Mouse (Mus musculus): ENCODE data around the gene Ugt1a5. TPM values are rescaled to one million over a fixed set of nuclear protein-coding genes. Genes with fewer than 3 reads are reported as not detected.
A peak's percentile ranks its signal among the peaks of the same experiment; 100 is the strongest.
"Not testable (repeated sequence)": the region's sequence is repeated elsewhere in the genome, so short reads cannot be mapped to it uniquely, and the experiment has no call there.

The Ugt1a5 gene
- polyA plus RNA-seq (2014; fragmentation: Nextera tagmentation; extraction: Ambion mirVana), result not detected in 2 replicates

- no peak for ATAC-seq (ENCODE audit: low FRiP score, low TSS enrichment)
- Histone ChIP-seq H3K4me3 (replicated peaks; ENCODE audit: low read depth, low read length) (no peak within 1 kb of the TSS), H3K4me2 (ENCODE audit: low read length) (no peak within 1 kb of the TSS), H3K4me1 (ENCODE audit: control insufficient read depth, insufficient read depth, low read length) (no peaks in the 10 kb centered on the region), H3K9ac (replicated peaks; ENCODE audit: low read length) (no peak within 1 kb of the TSS), H3K27ac (replicated peaks; ENCODE audit: low read depth, low read length) (no peak within 1 kb of the TSS), H3K27me3 (ENCODE audit: control insufficient read depth, insufficient read depth, low read length) (no peaks in the 10 kb centered on the region), H3K9me3 (ENCODE audit: control insufficient read depth, low read length) (no peaks in the 10 kb centered on the region), H3K36me3 (ENCODE audit: control insufficient read depth, insufficient read depth, low read length) (no peaks in the 10 kb centered on the region)
- no peak for DNase-seq
- 78% methylated on average over 5 of the region's 5 CpGs for WGBS
Measured at GRCm38 (mm10) chr1:88165711-88166110, at the start of gene Ugt1a5. Ugt1a5 (plus strand) TSS chr1:88166012.

- H3K9ac ChIP-seq (replicated peaks; ENCODE audit: low read length); H3K27me3 ChIP-seq (ENCODE audit: control insufficient read depth, insufficient read depth, low read length); ATAC-seq (ENCODE audit: low FRiP score, low TSS enrichment); H3K4me3 ChIP-seq (replicated peaks; ENCODE audit: low read depth, low read length); H3K36me3 ChIP-seq (ENCODE audit: control insufficient read depth, insufficient read depth, low read length); H3K27ac ChIP-seq (replicated peaks; ENCODE audit: low read depth, low read length); DNase-seq; H3K9me3 ChIP-seq (ENCODE audit: control insufficient read depth, low read length); H3K4me1 ChIP-seq (ENCODE audit: control insufficient read depth, insufficient read depth, low read length); H3K4me2 ChIP-seq (ENCODE audit: low read length): not testable (repeated sequence)
- 10% methylated on average over 4 of the region's 4 CpGs for WGBS
Measured at GRCm38 (mm10) chr1:88120550-88120949, 45.3 kb upstream of the Ugt1a5 start.

DNA sequence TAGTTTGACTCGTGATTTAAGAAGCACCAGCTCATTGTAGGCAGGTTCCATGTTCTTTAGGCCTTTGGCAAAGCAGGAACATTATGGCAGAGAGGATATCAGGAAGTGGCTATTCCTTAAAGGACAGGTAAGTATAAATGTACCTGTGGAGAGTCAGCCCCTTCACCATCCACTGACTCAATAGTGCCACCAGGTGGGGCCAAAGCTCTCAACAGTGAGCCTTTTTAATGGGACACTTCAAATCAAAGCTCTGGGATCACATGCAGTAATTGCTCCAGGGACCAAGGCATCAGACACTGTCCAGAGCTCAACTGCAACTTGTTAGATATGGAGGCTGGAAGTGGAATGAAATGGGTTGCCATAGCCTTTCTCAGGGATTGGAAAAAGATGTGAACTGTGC is 44.3 kb upstream of the Ugt1a5 start:
- not testable (repeated sequence) for H3K9ac ChIP-seq (replicated peaks; ENCODE audit: low read length); H3K4me2 ChIP-seq (ENCODE audit: low read length); H3K27ac ChIP-seq (replicated peaks; ENCODE audit: low read depth, low read length); H3K4me1 ChIP-seq (ENCODE audit: control insufficient read depth, insufficient read depth, low read length); H3K4me3 ChIP-seq (replicated peaks; ENCODE audit: low read depth, low read length); H3K36me3 ChIP-seq (ENCODE audit: control insufficient read depth, insufficient read depth, low read length); H3K9me3 ChIP-seq (ENCODE audit: control insufficient read depth, low read length); ATAC-seq (ENCODE audit: low FRiP score, low TSS enrichment); H3K27me3 ChIP-seq (ENCODE audit: control insufficient read depth, insufficient read depth, low read length)
- WGBS, result no CpG with 5 or more reads among the region's 1 CpGs
- peak; percentile 7 for DNase-seq

DNA sequence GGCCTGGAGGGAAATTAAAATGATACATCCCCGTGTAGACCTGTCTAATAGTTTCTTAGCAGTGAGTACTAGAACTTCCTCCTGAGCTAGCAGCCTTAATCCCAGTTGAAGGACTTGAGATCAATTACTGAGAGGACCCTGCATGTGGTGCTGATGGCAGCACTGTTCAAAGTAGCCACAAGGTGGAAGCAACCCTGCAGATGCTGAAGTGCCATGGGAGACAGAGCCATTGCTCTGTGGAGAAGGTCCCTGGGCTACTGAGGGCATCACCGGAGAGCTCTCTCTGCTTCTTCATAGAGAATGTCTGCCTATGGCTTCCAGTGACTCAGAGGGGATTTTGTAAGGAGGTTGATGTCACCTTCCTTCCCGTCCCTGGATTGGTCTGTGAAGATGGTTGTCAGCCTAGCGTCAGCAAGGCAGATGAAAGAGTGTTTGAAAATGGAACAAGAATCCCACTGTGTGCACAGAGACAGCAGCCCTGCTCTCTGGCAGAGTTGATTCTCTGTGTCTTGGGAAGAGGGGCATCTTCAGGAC is 39.9 kb upstream of the Ugt1a5 start:
- not testable (repeated sequence) for H3K4me3 ChIP-seq (replicated peaks; ENCODE audit: low read depth, low read length); H3K27ac ChIP-seq (replicated peaks; ENCODE audit: low read depth, low read length); H3K9ac ChIP-seq (replicated peaks; ENCODE audit: low read length); H3K36me3 ChIP-seq (ENCODE audit: control insufficient read depth, insufficient read depth, low read length); H3K4me1 ChIP-seq (ENCODE audit: control insufficient read depth, insufficient read depth, low read length); DNase-seq; ATAC-seq (ENCODE audit: low FRiP score, low TSS enrichment); H3K4me2 ChIP-seq (ENCODE audit: low read length); H3K9me3 ChIP-seq (ENCODE audit: control insufficient read depth, low read length); H3K27me3 ChIP-seq (ENCODE audit: control insufficient read depth, insufficient read depth, low read length)
- WGBS, result 82% methylated on average over 4 of the region's 4 CpGs

- not testable (repeated sequence) for H3K4me1 ChIP-seq (ENCODE audit: control insufficient read depth, insufficient read depth, low read length); H3K4me3 ChIP-seq (replicated peaks; ENCODE audit: low read depth, low read length); H3K27me3 ChIP-seq (ENCODE audit: control insufficient read depth, insufficient read depth, low read length); H3K27ac ChIP-seq (replicated peaks; ENCODE audit: low read depth, low read length); H3K9me3 ChIP-seq (ENCODE audit: control insufficient read depth, low read length); H3K4me2 ChIP-seq (ENCODE audit: low read length); DNase-seq; H3K9ac ChIP-seq (replicated peaks; ENCODE audit: low read length); H3K36me3 ChIP-seq (ENCODE audit: control insufficient read depth, insufficient read depth, low read length); ATAC-seq (ENCODE audit: low FRiP score, low TSS enrichment)
- WGBS, result 86% methylated on average over 2 of the region's 2 CpGs
Measured at GRCm38 (mm10) chr1:88129091-88129490, 36.7 kb upstream of the Ugt1a5 start.

DNA sequence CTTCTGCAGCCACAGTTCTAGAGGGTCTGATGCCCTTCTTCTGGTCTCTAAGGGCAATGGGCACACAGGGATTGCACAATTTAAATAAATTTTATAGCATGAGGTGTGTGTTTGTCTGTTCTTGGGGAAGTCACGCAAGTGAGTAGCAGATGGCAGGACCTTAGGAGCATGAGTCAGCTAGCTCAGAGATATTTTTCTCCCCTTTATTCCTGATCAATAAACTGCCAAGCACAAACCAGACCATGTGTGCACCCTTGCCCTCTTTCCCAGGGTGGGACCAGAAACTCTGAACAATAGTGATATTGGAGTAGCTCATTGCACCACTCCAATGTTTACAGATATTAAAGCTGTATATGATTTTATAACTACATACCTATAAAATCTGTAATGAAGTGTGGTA is 35.6 kb upstream of the Ugt1a5 start:
- H3K36me3 ChIP-seq (ENCODE audit: control insufficient read depth, insufficient read depth, low read length); H3K9ac ChIP-seq (replicated peaks; ENCODE audit: low read length); DNase-seq; H3K9me3 ChIP-seq (ENCODE audit: control insufficient read depth, low read length); H3K4me1 ChIP-seq (ENCODE audit: control insufficient read depth, insufficient read depth, low read length); H3K4me2 ChIP-seq (ENCODE audit: low read length); H3K27me3 ChIP-seq (ENCODE audit: control insufficient read depth, insufficient read depth, low read length); H3K27ac ChIP-seq (replicated peaks; ENCODE audit: low read depth, low read length); ATAC-seq (ENCODE audit: low FRiP score, low TSS enrichment); H3K4me3 ChIP-seq (replicated peaks; ENCODE audit: low read depth, low read length): not testable (repeated sequence)
- 98% methylated on average over 1 of the region's 1 CpGs for WGBS

GRCm38 (mm10) chr1:88133908-88134456 is 31.8 kb upstream of the Ugt1a5 start:
- H3K36me3 ChIP-seq (ENCODE audit: control insufficient read depth, insufficient read depth, low read length), result no peaks in the 10 kb centered on the region
- no peak overlapping the region for H3K4me3 ChIP-seq (replicated peaks; ENCODE audit: low read depth, low read length)
- ATAC-seq (ENCODE audit: low FRiP score, low TSS enrichment) (no peak), DNase-seq (peak; percentile 45)
- no peaks in the 10 kb centered on the region for H3K9me3 ChIP-seq (ENCODE audit: control insufficient read depth, low read length)
- no peaks in the 10 kb centered on the region for H3K4me1 ChIP-seq (ENCODE audit: control insufficient read depth, insufficient read depth, low read length)
- H3K9ac ChIP-seq (replicated peaks; ENCODE audit: low read length), result no peak overlapping the region
- 56% methylated on average over 3 of the region's 3 CpGs for WGBS
- no peak overlapping the region for H3K4me2 ChIP-seq (ENCODE audit: low read length)
- no peaks in the 10 kb centered on the region for H3K27me3 ChIP-seq (ENCODE audit: control insufficient read depth, insufficient read depth, low read length)
- no peak overlapping the region for H3K27ac ChIP-seq (replicated peaks; ENCODE audit: low read depth, low read length)

- peak; percentile 46 for DNase-seq
- H3K4me3 ChIP-seq (replicated peaks; ENCODE audit: low read depth, low read length); H3K27me3 ChIP-seq (ENCODE audit: control insufficient read depth, insufficient read depth, low read length); H3K9me3 ChIP-seq (ENCODE audit: control insufficient read depth, low read length); H3K9ac ChIP-seq (replicated peaks; ENCODE audit: low read length); H3K4me1 ChIP-seq (ENCODE audit: control insufficient read depth, insufficient read depth, low read length); H3K4me2 ChIP-seq (ENCODE audit: low read length); H3K27ac ChIP-seq (replicated peaks; ENCODE audit: low read depth, low read length); ATAC-seq (ENCODE audit: low FRiP score, low TSS enrichment); H3K36me3 ChIP-seq (ENCODE audit: control insufficient read depth, insufficient read depth, low read length): not testable (repeated sequence)
- 41% methylated on average over 4 of the region's 5 CpGs for WGBS
Measured at GRCm38 (mm10) chr1:88134457-88135011, 31.3 kb upstream of the Ugt1a5 start, which contains the start of gene Ugt1a6a. Ugt1a6a (plus strand) TSS chr1:88134809.

DNA sequence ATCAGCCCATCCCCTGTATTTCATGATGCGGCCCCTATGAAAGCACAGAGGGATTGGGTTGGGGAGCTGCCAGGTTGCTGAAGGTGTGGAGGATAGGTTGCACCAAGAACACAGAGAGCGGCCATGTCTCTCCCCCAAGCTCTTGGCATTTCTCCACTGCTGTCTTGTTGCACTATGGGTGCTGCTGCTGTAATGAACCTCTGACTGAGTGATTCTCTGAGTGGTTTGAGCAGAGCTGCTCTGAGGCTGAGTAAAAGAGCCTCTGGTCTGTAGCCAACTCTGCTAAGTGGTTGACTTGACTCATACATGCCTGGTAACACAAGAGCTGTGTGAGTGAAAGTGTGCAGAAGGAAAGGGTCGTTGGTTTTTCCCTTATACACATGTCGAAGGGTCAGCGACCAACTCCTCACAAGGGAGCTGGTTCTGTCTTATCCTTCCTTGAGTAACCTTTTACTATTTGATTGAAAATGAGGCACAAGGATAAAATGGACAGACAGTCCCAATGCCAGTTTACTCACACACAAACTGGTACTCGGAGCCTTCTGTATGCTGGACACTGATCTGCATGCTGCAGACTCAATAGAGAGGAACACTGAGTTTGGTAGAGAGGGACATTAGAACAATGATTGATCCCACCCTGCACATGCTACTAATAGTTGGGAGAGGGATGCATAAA is 30.4 kb upstream of the Ugt1a5 start:
- H3K4me2 ChIP-seq (ENCODE audit: low read length); H3K27ac ChIP-seq (replicated peaks; ENCODE audit: low read depth, low read length); DNase-seq; H3K4me1 ChIP-seq (ENCODE audit: control insufficient read depth, insufficient read depth, low read length); ATAC-seq (ENCODE audit: low FRiP score, low TSS enrichment); H3K36me3 ChIP-seq (ENCODE audit: control insufficient read depth, insufficient read depth, low read length); H3K4me3 ChIP-seq (replicated peaks; ENCODE audit: low read depth, low read length); H3K27me3 ChIP-seq (ENCODE audit: control insufficient read depth, insufficient read depth, low read length); H3K9ac ChIP-seq (replicated peaks; ENCODE audit: low read length); H3K9me3 ChIP-seq (ENCODE audit: control insufficient read depth, low read length): not testable (repeated sequence)
- WGBS, result 95% methylated on average over 5 of the region's 6 CpGs

Measured in midbrain, embryonic 14.5 days (tissue).